Mouse (Mus musculus): Measurements from ENCODE around the gene Aars2.

DNA sequence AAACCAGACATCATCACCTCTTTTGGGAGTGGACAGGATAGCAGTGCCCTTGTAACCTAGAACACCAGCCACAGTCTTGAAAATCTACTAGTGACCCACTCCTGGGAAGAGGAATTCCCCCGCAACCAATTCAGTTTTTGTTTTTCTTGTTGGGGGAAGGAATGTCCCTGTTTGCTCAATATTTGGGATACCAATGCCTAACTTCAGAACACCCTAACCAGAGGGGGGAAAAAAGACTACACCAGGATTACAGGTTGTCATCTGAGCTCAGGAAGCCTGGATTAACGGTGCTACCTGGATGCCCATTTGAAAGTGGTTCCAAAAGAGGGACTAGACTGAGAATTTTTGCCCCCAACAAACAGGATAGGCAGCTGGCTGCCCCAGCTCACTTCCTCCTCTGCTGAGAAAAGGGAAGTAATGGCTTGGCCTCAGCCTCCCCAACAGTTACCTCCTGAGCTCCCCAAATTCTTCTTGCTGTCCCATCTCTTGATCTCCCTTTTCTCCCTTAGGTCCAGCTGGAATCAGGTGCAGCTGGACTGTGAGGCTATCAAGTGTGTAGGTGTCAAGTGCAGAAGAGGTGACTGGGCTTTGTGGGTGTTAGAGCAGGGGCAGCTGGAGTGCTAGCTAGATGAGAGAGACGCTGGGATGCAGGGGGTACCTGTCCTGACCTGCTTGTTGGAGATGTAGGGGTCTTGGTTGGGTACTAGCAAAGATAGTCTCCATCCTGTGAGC lies 50.0 kb downstream of the Aars2 start:
- TF ChIP-seq MAX (IDR thresholded peaks at IDR 0.05; ENCODE audit: low read length) (no peak), CTCF (IDR thresholded peaks at IDR 0.05 in 2 of 3, conservative IDR thresholded peaks at IDR 0.05 in 1 of 3; ENCODE audit: control insufficient read depth in 1 of 3, insufficient read depth in 1 of 3, low read depth in 2 of 3, low read length in 3 of 3, poor library complexity in 1 of 3, severe bottlenecking in 1 of 3) (no peak), JUND (IDR thresholded peaks at IDR 0.05; ENCODE audit: low read depth, low read length) (no peak), USF1 (IDR thresholded peaks at IDR 0.05; ENCODE audit: low read depth, low read length) (no peak), KAT2A (conservative IDR thresholded peaks at IDR 0.05; ENCODE audit: low read depth, low read length) (no peak), TBP (IDR thresholded peaks at IDR 0.05; ENCODE audit: low read depth, low read length) (peak; percentile 51; the same call in 1 of the 2 replicates), POLR2AphosphoS2 (IDR thresholded peaks at IDR 0.05; ENCODE audit: low read length) (no peak), EP300 (IDR thresholded peaks at IDR 0.05; ENCODE audit: low read depth in 1 of 2, low read length in 2 of 2) (no peak; a peak in 1 of 4 replicates), GATA1 (IDR thresholded peaks at IDR 0.05; ENCODE audit: low read depth, low read length) (no peak), E2F4 (IDR thresholded peaks at IDR 0.05; ENCODE audit: borderline replicate concordance, low read depth, low read length) (no peak)
